Mouse (Mus musculus) myocyte (in vitro differentiated cells): ENCODE measurements around the gene Fam161a. TPM values are rescaled to one million over a fixed set of nuclear protein-coding genes. Genes with fewer than 3 reads are reported as not detected.
A peak's percentile ranks its signal among the peaks of the same experiment; 100 is the strongest.

Experiments
- H3K27me3 ChIP-seq: one replicate; pipeline ENCODE4 v1.6.1; 2011; ENCODE audit not compliant: control insufficient read depth, insufficient read depth, insufficient read length
- H3K36me3 ChIP-seq: one replicate; pipeline ENCODE4 v1.6.1; 2011; ENCODE audit not compliant: control insufficient read depth, insufficient read depth
- H3K4me2 ChIP-seq: one replicate; pipeline ENCODE4 v1.6.1; 2011; ENCODE audit warnings: low read depth, control low read depth
- H3K4me3 ChIP-seq: one replicate; pipeline ENCODE4 v1.5.1; 2011; ENCODE audit warnings: mild to moderate bottlenecking, control low read depth, moderate library complexity
- H3K79me2 ChIP-seq: one replicate; pipeline ENCODE4 v1.6.1; 2011; ENCODE audit not compliant: control insufficient read depth, insufficient read depth
- H3ac ChIP-seq: one replicate; pipeline ENCODE4 v1.6.1; 2011; ENCODE audit not compliant: control insufficient read depth, insufficient read length
- CEBPB ChIP-seq: IDR thresholded peaks from 2 replicates; pipeline ENCODE4 v1.6.1; 2011; ENCODE audit warnings: mild to moderate bottlenecking, moderate library complexity; ENCODE audit not compliant: poor library complexity, insufficient read depth, severe bottlenecking
- E2F4 ChIP-seq: IDR thresholded peaks from one replicate; pipeline ENCODE4 v1.6.1; 2011; ENCODE audit warnings: mild to moderate bottlenecking, control low read depth, moderate library complexity; ENCODE audit not compliant: insufficient read depth
- MAX ChIP-seq: IDR thresholded peaks from one replicate; pipeline ENCODE4 v1.6.1; 2011; ENCODE audit warnings: low read depth, mild to moderate bottlenecking, control low read depth
- MYOD1 ChIP-seq, 3 experiments: IDR thresholded peaks; one replicate each; pipeline ENCODE4 v1.6.1; 2011; ENCODE audit warnings: control low read depth in 2 of 3, low read depth in 2 of 3, mild to moderate bottlenecking in 2 of 3, moderate library complexity in 1 of 3; ENCODE audit not compliant: insufficient read length in 2 of 3, control insufficient read depth in 1 of 3
- MYOG ChIP-seq, 3 experiments: IDR thresholded peaks; one replicate each; pipeline ENCODE4 v1.6.1; 2011; ENCODE audit warnings: control low read depth in 2 of 3, low read depth in 2 of 3, mild to moderate bottlenecking in 2 of 3; ENCODE audit not compliant: insufficient read length in 2 of 3, control insufficient read depth in 1 of 3, insufficient read depth in 1 of 3
- POLR2A ChIP-seq: IDR thresholded peaks from one replicate; pipeline ENCODE4 v1.6.1; 2011; ENCODE audit warnings: low read depth, mild to moderate bottlenecking, control low read depth, moderate library complexity; ENCODE audit not compliant: insufficient read length
- POLR2AphosphoS2 ChIP-seq: IDR thresholded peaks from one replicate; pipeline ENCODE4 v1.6.1; 2011; ENCODE audit warnings: low read depth, control low read depth; ENCODE audit not compliant: insufficient read length
- REST ChIP-seq: IDR thresholded peaks from one replicate; pipeline ENCODE4 v1.6.1; 2011; ENCODE audit warnings: mild to moderate bottlenecking, control low read depth, moderate library complexity; ENCODE audit not compliant: insufficient read depth, insufficient read length
- SRF ChIP-seq: IDR thresholded peaks from one replicate; pipeline ENCODE4 v1.6.1; 2011; ENCODE audit warnings: low read depth; ENCODE audit not compliant: control insufficient read depth, insufficient read length
- TCF12 ChIP-seq: IDR thresholded peaks from one replicate; pipeline ENCODE4 v1.6.1; 2011; ENCODE audit warnings: mild to moderate bottlenecking, control low read depth; ENCODE audit not compliant: poor library complexity, insufficient read depth, severe bottlenecking
- TCF3 ChIP-seq: IDR thresholded peaks from one replicate; pipeline ENCODE4 v1.6.1; 2011; ENCODE audit warnings: low read depth, control low read depth; ENCODE audit not compliant: insufficient read length
- USF1 ChIP-seq: IDR thresholded peaks from one replicate; pipeline ENCODE4 v1.6.1; 2011; ENCODE audit warnings: low read depth, mild to moderate bottlenecking, control low read depth, moderate library complexity
- polyA plus RNA-seq: library from polyadenylated mRNA; unstranded; fragments of >200 nt; fragmentation: generic; extraction: Trizol; gene quantifications from one replicate; pipeline ENCODE4 v1.2.1, GENCODE M21; 2012; ENCODE audit warnings: missing spikeins

The Fam161a gene
- polyA plus RNA-seq, 1 experiment, result 0.77 TPM

- H3K36me3 ChIP-seq, result peaks cover 63% of the 10 kb centered on the region
- TF ChIP-seq TCF12 (no peak), REST (no peak), POLR2AphosphoS2 (no peak), MYOG (IDR thresholded peaks at IDR 0.05; ENCODE audit: control insufficient read depth in 1 of 3, insufficient read depth in 1 of 3, insufficient read length in 2 of 3, low read depth in 2 of 3) (no peak), E2F4 (no peak), POLR2A (no peak), MYOD1 (IDR thresholded peaks at IDR 0.05; ENCODE audit: control insufficient read depth in 1 of 3, insufficient read length in 2 of 3, low read depth in 2 of 3) (no peak), SRF (no peak), TCF3 (no peak), USF1 (no peak), MAX (no peak), CEBPB (no peak)
- no peaks in the 10 kb centered on the region for H3K27me3 ChIP-seq
- no peak overlapping the region for H3K4me3 ChIP-seq
- peaks cover 40% of the 10 kb centered on the region for H3K79me2 ChIP-seq
- H3K4me2 ChIP-seq, result no peak overlapping the region
- H3ac ChIP-seq, result no peak overlapping the region
These were observed 11.9 kb upstream of the Fam161a start for GRCm38 (mm10) chr11:22995461-22995860.

DNA sequence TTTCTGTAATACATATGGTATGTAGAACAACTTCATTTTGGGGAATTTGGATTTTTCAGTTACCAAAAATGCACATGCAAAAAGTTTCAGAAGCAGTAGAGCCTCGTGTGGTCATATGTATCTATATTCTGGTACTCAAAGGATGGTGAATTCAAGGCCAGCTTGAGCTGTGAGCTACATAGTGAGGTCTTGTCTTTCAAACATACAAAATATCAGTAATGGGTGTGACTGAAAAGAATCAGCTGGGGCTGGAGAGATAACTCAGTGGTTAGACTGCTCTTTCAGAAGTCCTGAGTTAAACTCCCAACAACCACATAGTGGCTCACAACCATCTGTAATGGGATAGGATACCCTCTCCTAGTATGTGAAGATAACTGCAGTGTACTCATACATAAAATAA lies 9.0 kb upstream of the Fam161a start:
- peaks cover 91% of the 10 kb centered on the region for H3K36me3 ChIP-seq
- H3ac ChIP-seq, result no peak overlapping the region
- TF ChIP-seq CEBPB (no peak), POLR2A (no peak), SRF (no peak), MAX (no peak), MYOG (IDR thresholded peaks at IDR 0.05; ENCODE audit: control insufficient read depth in 1 of 3, insufficient read depth in 1 of 3, insufficient read length in 2 of 3, low read depth in 2 of 3) (no peak), USF1 (no peak), TCF12 (no peak)
- no peak overlapping the region for H3K4me2 ChIP-seq
- no peak overlapping the region for H3K4me3 ChIP-seq
- H3K27me3 ChIP-seq, result no peaks in the 10 kb centered on the region
- peaks cover 12% of the 10 kb centered on the region for H3K79me2 ChIP-seq

- TF ChIP-seq POLR2A (no peak), MAX (no peak)
- Histone ChIP-seq H3K4me2 (no peak overlapping the region), H3K27me3 (no peaks in the 10 kb centered on the region), H3K79me2 (no peaks in the 10 kb centered on the region), H3ac (no peak overlapping the region), H3K4me3 (no peak overlapping the region), H3K36me3 (peaks cover 44% of the 10 kb centered on the region)
These were observed 2.1 kb upstream of the Fam161a start for GRCm38 (mm10) chr11:23005276-23005675.

DNA sequence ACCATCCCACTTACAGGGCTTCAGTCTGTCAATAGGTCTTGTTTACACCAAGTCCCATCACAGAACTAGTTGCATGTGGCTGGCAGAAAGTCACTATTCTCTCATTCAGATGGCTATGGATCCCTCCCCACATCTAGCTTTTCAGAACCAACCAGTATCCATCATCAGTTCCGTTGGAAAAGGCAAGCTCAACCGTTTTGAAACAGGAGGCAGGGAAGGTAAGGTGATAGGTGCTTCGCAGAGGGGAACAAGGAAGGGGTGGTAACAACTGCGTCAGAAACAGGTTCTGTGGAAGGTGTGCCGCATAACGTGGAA lies 208 bp upstream of the Fam161a start:
- Histone ChIP-seq H3K4me2 (peak overlapping the region; percentile 99), H3K4me3 (peak overlapping the region; percentile 45), H3ac (no peak overlapping the region), H3K27me3 (no peaks in the 10 kb centered on the region), H3K36me3 (peaks cover 26% of the 10 kb centered on the region), H3K79me2 (no peaks in the 10 kb centered on the region)
- no peak for TF ChIP-seq REST
- no peak for TF ChIP-seq MYOD1 (IDR thresholded peaks at IDR 0.05; ENCODE audit: control insufficient read depth in 1 of 3, insufficient read length in 2 of 3, low read depth in 2 of 3)
- no peak for TF ChIP-seq TCF12
- no peak for TF ChIP-seq E2F4
- no peak for TF ChIP-seq CEBPB
- no peak for TF ChIP-seq MYOG (IDR thresholded peaks at IDR 0.05; ENCODE audit: control insufficient read depth in 1 of 3, insufficient read depth in 1 of 3, insufficient read length in 2 of 3, low read depth in 2 of 3)
- TF ChIP-seq TCF3, result no peak
- no peak for TF ChIP-seq POLR2A
- TF ChIP-seq POLR2AphosphoS2, result no peak
- no peak for TF ChIP-seq SRF
- TF ChIP-seq MAX, result no peak

- H3K79me2 ChIP-seq, result no peaks in the 10 kb centered on the region
- peak; percentile 67 for TF ChIP-seq POLR2A
- no peak for TF ChIP-seq SRF
- peaks cover 14% of the 10 kb centered on the region for H3K36me3 ChIP-seq
- no peaks in the 10 kb centered on the region for H3K27me3 ChIP-seq
- peak overlapping the region; percentile 31 for H3ac ChIP-seq
- H3K4me3 ChIP-seq, result peak overlapping the region; percentile 45
- peak overlapping the region; percentile 99 for H3K4me2 ChIP-seq
These were observed 971 bp downstream of the Fam161a start for GRCm38 (mm10) chr11:23008181-23008823.
